Mouse (Mus musculus) adrenal gland, postnatal 25 days (tissue): ENCODE results near the gene Smc6. TPM values are rescaled to one million over a fixed set of nuclear protein-coding genes. Genes with fewer than 3 reads are reported as not detected.

Source experiments
- DNase-seq: peaks from one replicate; pipeline ENCODE4 v3.0.0; 2021; ENCODE audit warnings: mixed read lengths
- long read RNA-seq: library from polyadenylated mRNA; stranded (forward); transcript quantifications from one replicate; pipeline ENCODE4 v2.0.0, GENCODE M21; 2021
- total RNA-seq: library from RNA; stranded (reverse); gene quantifications from 2 replicates; pipeline ENCODE4 v1.2.3, GENCODE M21; 2021

Smc6 gene
- 36.7 and 44.5 TPM in 2 replicates for total RNA-seq
- long read RNA-seq, full-length matches to known transcripts: 19 of 51 reads
- long read RNA-seq, partial matches to known transcripts: 24 of 51 reads
- long read RNA-seq, other reads (novel, unspliced or antisense): 8 of 51 reads

DNA sequence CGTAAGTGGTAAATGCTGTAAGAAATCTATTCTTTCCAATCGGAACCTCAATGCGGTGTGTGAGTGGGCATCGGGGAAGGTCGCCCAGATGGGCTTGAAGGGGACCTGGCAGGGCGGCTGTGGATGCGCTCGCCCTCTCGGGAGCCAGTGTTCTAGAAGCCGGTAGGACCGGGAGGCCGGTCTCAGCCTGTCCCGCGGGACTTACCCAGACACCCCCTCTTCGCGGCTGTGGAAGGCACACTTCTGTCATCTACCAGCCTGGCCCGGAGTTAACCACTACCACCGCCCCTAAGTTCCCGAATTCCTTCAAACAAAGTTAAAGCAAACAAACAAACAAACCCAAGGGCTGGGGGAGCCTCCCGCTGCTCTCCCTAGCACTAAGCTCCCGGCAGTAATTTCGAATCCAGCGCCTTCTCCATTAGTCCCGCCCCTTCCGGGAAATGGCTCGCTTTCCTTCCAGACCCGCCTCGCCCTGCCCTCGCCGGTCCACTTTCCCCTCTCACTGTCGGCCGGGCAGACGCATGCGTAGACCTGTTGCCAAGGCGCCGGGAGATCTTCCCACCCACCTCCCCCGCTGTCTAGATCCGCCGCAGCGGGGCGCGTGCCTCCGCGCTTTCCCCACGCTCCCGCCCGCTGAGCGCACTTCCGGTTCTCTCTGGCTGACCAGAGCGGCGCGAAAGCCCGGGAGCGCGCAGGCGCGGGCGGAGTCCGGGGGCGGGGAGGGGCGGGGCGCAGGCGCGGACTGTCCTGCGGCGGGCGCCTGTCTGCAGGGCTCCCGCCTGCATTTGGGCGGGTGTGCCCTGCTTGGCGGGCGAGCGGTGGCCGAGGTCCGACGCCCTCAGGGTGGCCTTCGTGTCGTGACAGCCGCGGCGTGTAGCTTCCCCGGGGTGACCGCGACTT is at the start of gene Smc6, which contains the start of gene Gen1:
TSS of gene Smc6 (plus strand) at position 505 of the 900 bp plus-strand sequence.
TSS of gene Gen1 (minus strand) at position 420 of the 900 bp plus-strand sequence.
- peak; percentile 95 for DNase-seq

DNA sequence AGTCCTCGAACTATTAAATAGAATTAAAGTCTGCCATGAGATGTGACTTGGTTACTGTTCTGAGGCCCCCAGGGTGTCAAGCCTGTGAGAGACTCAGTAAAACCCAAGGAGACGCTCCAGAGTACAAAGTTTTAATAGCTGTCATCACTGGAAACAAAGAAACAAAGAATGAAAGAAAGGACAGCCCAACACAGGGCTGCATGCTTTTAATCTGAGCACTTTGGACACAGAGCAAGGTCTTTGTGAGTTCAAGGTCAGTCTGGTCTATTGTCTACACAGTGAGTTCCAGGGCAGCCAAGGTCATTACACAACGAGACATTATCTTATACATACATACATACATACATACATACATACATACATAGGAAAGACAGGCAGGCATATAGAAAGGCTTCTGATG is 49.2 kb upstream of the Smc6 start:
- DNase-seq: no peak

DNA sequence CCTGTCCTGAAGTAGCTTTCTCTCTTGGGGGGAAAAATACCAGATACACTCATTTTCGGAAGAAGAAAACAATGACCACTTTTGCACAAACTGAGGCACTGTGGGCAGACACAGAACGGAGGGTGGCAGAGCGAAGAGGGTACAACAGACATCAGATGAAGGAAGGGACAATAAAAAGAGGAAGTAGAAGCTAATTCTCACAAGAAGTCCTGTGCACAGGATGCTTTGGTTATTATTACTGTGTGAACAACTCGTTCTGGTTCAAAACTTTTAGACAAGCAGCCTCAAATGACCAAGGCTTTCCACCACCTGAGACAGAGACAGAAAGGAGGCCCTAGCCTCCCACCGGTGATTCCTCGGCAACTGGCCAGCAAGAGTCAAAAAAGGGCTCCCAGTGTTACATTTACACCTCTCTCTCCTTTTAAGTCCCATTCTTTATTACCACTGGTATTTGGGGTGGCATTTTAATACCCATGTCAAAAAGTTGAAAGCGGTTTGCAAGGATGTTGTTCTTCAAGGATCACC is 47.9 kb upstream of the Smc6 start:
- DNase-seq: no peak

DNA sequence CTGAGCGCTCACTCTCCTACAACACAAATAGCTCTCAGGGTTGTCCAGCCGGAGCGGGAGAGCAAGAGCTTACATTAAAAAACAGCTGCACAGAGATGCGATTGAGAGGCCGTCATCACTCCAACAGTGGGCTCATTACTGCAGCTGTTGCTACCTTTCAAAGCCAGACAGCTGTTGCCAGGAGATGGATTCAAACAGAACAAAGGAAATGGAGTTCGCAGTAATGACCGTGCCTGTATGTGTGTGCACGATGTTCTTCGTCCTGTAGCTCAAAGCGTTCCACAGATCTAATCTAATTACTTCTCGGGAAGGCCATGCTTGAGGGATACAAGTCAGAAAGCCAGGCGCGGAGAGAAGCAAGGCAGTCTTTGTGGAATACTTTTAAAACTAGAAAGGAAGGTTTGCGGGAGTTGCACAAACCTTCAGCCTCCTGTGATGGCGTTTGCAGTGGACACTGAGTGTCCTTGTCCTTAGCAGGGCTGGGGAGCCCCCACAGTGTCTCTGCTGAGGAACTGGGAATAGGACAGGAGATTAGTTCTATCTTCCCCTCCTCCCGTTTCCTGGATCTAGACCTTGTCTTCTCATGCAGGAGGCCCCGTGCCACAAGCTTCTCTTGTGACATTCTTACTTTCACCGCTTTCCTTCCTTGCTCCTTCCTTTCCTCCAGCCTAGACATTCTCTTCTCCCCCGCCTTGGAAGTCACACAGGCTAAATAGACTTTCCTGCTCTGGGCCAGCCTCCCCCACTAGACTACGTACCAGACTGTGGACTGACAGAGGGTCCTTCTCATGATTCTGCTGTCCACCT is 44.0 kb upstream of the Smc6 start:
- no peak for DNase-seq

DNA sequence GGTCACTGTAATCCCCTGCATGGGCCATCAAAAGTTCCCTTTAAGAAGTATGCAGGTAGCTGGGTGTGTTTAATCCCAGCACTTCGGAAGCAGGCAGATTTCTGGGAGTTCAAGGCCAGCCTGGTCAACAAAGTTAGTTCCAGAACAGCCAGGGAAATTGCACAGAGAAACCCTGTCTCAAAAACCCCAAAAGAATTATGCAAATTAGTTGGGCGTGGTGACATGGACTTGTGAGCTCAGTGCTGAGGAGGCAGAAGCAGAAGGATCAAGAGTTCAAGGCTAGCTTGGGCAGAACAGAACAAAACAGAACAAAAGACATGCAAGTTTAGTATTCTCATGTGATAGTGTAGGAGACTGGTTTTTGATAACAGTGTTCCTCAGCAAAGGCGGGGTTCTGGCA is 43.1 kb upstream of the Smc6 start:
- DNase-seq: no peak

DNA sequence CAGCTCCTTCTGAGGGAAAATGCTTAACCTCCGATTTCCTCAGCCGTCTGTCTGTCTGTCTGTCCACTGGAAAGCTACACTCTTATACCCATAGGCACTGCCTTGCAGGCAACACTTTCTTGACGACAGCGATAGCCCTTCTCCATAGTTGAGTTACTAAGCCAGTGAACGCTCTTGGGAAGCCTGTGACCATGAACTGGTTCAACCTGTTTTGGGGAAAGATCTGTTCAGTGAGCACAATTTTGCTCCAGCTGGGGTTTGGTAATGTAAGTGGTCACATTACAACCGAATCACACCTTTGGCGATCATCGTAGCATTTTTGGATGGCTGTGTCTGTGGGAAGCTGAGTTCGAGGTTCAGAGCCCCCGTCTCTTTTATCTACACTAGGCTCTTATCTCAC is 42.6 kb upstream of the Smc6 start:
- DNase-seq: no peak

DNA sequence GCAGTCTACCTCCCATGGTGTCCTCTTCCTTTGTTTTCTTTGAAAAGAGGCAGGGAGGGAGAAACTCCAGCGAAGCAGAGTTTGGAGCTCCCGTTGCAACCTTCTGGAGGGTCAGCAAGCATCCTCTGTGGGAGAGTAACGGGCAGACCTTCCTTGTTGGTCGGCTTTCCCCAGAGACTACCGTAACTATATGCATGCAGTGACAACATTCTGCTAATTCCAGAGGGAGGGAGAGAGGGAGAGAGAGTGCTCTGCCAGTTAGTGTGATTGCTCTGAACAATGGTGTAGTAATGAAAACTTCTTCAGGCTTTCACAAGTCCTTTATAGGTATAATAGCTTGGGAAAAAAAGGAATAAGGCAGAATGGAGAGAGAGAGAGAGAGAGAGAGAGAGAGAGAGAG is 41.0 kb upstream of the Smc6 start:
- DNase-seq: no peak

DNA sequence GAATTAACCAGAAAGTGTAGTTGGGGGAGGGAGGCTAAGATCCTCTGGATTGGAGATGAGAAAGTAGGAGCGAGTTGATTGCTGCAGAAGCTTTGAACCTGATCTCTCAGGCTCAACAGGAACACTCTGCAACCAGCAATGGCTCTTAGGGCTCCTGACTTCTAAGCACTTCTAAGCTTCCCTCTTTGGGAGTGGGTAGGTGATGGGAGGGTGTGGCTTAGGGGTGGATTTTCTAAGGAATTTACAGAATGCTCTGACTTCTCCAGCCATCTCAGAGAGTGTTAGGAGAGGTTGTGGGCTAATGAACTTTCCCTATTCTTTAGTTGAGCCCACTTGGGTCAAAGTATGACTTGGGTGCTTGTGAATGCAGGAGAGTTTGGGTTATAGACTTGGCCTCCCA is 39.6 kb upstream of the Smc6 start:
- DNase-seq: no peak

DNA sequence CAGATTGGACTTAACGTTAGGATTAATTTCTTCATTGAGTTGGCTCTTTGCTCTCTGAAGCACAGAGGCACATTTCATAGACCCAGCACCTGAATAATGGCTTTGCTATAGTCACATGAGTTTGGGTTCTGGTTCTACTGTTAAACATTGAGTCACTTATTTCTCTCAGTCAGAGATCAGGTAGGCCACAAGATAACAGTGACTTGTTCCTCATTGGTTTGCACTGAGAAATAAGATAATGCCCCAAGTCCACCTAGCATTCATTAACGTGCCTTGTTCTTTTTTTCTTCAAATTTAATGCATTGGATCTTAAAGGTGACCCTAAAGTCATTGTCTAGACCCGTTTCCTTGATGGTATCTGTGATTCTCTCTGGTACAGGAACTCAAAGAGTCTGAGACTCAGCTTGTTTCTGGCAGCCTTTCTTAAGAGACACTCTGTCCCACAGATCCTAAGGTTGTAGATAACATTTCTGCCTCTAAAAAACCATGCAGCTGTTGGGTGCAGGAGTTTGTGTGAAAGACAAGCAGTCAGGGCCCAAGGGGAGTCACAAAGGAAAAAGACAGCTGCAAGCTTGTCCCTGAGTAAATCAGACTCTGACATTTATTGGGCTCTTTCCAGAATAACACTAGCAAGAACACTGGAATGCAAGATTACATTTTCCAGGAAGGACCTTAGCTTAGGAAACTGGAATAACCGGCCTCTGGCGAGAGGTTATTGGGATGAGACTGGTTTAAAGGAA is 39.0 kb upstream of the Smc6 start:
- no peak for DNase-seq

DNA sequence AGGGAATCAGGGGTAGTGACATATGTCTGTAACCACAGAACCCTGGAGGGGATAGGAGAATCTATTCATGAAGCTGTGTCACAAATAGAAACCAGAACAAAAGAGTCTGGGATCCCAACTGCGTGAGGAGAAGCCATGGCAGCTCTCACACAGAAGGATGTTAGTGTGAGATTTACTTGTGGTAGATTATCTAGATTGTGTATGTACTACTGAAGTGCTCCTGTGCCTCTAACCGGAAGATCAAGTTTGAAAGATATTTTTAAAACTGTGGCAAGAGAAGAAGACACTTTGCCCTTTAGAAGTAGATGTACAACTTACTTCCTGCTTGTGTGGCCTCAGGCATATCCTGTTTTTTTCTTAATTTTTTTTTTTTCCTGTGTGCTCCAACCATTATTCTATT is 35.4 kb upstream of the Smc6 start:
- no peak for DNase-seq

DNA sequence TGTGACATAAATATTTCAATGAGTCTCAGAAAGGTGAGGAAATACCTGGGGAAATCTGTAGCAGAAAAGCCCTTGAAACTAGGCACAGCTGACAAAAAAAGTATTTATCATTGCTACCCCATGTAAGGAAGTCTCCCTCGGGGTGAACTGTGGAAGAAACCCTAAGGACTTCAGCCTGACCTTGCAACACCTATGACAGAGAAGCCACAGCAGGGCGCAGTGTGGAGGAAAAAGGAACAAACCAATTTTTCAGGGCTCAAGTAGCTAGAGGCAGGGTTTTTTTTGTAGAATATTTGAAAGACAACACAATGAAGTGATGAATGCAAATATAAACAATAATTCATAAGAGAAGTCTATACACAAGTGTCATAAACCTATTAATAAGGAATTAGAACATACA is 29.7 kb upstream of the Smc6 start:
- DNase-seq: no peak

DNA sequence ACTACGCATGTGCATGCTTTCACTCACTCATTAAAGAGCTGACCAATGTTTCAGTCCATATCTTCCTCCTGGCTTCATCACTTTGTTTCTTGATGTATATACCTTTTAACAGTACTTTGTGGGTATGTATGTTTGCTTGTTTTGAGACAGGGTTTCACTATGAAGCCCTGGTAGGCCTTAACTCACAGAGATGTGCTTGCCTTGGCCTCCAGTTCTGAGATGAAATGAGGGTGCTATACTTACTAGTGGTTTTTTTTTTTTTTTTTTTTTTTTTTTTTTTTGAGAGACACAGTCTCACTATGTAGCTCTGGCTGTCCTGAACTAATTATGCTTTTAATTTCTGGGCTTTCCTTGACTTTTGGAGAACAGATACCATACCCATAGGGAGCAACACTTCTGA is 18.2 kb upstream of the Smc6 start:
- DNase-seq: no peak

DNA sequence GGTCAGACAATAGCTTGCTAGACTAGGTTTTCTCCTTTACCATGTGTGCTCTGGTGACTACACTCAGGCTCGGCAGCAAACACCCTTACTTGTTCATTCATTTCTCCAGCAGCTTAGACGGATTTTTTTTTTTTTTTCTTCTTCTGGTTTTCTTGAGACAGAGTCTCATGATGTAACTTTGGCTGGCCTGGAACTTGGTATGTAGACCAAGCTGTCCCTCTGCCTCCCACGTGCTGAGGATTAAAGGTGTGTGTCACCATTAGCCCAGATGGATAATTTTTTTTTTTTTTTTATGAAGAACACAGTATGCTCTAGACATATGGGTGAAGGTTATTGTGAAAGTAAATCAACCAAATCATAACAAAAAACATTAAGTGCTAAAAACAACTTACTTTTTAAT is 15.4 kb upstream of the Smc6 start:
- no peak for DNase-seq

DNA sequence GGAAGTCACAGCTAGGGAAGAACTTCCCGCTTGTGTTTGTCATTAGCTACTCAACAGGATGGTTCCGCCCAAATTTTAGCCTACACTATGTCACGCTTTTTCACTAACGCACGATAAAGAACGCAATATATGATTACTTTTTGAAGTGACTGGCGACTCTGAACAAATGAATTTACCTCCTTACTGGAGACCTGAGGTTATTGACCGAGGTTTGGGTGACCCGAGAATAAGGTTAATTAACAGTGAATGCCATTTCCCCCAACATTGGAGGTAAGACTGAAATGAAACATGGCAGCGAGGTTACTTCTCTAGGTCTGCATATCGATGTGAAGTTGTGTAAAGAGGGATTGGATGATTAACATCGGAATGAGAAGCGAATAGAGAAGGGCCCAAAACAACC is 791 bp upstream of the Smc6 start:
- no peak for DNase-seq

DNA sequence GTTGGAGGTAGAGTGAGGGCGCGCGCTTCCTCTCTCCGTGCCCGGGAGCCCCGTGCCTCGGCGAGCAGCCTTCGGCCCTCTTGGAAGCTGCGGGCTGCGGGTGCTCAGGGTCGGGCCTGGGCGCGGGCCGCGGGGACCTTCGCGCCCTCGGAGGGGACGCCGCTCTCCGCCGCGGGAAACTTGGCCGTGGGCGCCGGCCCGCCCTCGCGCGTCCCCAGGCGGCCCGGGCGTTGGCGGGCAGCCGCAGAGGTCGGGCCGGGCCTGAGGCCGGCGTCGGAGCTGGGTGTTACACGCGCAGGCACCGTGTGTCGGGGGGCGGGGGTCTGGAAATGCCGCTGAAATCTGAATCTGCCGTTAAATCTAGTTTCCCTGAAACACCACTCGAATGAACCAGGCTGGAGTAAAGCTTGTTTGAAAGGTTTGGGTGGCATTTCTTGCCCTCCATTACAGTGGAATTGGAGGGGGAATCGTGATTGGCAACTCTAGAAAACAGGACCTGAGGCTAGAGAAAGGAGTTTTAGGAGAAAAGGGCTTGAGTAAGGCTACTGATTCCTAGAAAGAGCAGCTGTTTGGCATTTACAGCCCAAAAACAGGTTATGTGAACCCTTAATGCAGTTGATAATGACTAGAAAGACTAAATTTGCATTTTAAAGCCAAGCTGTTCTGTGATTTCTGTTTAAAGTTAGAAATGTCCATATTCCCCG is 748 bp downstream of the Smc6 start:
- peak; percentile 58 for DNase-seq

DNA sequence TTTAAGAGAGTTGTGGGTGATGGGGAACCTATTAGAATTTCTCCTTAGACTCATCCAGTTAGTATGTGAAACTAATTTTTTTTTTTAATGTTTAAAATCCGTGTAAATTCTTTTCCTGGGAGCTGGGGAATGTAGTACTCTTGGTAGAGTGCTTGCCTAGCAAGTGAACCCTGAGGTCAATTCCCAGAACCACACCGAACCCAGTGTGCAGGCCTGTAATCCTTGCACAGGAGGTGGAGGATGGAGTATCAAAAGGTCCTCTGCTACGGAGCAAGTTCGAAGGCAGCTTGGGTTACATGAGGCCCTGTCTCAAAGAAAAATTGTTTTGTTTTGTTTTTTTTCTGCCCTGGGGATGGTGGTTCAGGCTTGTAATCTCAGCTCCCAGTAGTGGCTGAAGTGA is 1.3 kb downstream of the Smc6 start:
- DNase-seq: no peak

DNA sequence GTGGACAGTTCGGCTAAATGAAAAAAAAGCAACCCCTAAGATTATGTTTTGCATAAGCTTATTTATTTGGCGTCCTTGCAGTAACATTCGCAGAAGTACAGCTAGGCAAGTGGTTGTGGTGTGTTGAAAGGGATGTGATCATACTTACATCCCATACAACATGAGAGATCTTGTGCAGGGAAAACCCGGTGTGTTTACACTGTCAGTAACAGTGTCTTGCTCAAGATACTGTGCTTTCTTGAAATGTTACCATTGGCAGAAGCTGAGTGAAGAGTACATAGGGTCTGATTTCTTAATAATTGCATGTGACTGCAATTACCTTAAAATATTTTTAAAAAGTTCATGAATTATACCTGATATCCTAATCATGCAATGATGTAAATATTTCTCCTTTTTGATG is 6.9 kb downstream of the Smc6 start:
- DNase-seq: no peak

DNA sequence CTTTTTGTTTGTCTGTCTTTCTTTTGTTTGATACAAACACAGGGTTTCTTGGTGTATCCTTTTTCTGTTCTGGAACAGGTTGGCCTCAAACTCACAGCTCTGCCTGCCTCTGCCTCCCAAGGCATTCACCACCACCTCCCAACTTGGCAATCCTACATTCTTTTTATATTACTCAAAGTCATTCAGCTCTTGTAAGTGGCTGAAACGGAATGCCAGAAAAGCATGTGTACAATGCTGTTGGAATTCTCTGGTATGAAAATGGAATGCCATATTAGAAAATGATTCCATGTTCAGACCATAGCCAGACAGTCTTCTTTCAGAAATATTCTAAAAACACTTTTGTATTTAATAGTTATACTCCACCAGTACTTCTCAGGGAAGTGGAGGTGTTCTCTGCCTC is 7.5 kb downstream of the Smc6 start:
- DNase-seq: no peak

DNA sequence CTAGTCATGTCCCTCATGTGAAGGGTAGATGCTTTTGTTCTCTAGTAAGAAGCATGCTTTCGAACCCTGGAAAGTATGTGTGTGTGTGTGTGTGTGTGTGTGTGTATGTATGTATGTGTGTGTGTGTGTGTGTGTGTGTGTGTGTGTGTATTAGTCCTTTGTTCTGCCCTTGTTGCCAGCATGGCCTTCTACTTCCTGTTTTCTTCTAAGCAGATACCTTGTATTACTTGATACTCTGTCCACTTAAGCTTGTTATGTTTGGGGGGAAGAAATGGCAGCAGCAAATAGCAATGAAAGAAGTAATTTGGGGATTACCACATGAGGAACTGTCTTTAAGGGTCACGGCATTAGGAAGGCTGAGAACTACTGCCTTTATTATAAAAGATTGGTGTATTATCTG is 10.9 kb downstream of the Smc6 start:
- DNase-seq: no peak

DNA sequence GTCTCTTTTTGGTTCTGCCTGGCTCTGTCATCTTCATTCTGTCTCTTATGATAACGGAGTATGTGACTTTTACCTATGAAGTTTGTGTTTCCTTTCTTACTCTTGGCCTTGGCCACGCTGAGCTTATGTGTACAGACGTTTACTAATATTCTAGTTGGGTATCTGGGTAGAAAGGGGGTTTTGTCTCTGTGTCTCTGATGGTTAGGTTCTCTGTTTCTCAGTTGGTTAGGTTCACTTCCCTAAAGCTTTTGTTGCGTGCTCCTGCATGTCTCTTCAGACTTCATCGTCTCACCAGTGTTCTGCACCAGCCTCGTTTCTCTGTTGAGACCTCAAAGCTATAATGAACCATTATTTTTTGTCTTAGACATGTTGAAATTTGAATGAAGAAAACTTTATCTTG is 11.5 kb downstream of the Smc6 start:
- no peak for DNase-seq

DNA sequence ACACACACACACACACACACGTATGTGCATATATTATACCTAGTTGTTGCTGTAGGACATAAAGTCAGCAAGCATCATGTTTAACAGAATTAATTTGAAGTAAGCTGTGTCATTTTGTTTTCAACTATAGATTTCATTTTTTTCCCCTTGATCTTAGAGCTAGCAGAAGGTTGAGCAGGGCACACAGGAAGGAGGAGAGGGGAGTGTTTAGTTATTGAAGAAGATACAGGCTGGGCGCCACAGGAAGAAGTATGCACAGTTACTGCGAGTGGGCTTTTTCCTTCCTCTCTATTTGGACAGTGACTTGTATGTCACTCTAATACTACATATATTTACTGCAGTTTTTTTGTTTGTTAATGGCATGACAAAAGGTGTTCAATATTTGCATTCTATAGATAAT is 14.2 kb downstream of the Smc6 start:
- DNase-seq: no peak

DNA sequence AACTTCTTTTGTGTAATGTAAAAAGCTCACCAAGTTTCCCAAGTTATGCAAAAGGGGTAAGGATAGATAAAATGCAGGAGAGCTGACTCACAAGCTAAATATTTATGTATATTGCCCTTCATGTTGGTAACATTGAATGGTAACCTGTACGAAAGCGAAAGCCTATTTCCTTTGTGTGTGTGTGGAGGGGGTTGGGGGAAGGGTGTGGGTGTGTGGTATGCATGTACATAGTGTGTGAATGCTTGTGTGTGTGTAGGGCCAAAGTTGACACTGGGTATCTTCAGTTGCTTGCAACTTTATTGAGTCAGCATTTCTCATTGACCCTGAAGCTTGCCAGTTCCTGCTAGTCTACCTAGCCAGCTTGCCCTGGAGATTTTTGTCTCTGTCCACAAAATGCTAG is 15.9 kb downstream of the Smc6 start:
- DNase-seq: no peak
